Mouse (Mus musculus) neural tube, embryonic 14.5 days (tissue): ENCODE results near the gene Dnah3. TPM values are rescaled to one million over a fixed set of nuclear protein-coding genes. Genes with fewer than 3 reads are reported as not detected.

Experiments
- ATAC-seq: fragments of 200-750 bp; cut with Nextera tagmentation; 2 replicates; pipeline ENCODE4 v1.8.0; 2017; ENCODE audit warnings: low read depth, mild to moderate bottlenecking, moderate TSS enrichment, moderate library complexity
- H3K27ac ChIP-seq: fragments of 300-500 bp; sonication (generic); 2 replicates; pipeline ENCODE4 v1.5.1; 2014; ENCODE audit warnings: low read depth, mild to moderate bottlenecking, control low read depth, low read length, moderate library complexity, mixed read lengths
- H3K27me3 ChIP-seq: fragments of 300-500 bp; sonication (generic); 2 replicates; pipeline ENCODE4 v1.6.1; 2014; ENCODE audit warnings: low read length; ENCODE audit not compliant: control insufficient read depth, insufficient read depth
- H3K36me3 ChIP-seq: fragments of 300-500 bp; sonication (generic); 2 replicates; pipeline ENCODE4 v1.6.1; 2014; ENCODE audit warnings: low read length, mixed read lengths; ENCODE audit not compliant: control insufficient read depth, insufficient read depth
- H3K4me1 ChIP-seq: fragments of 300-500 bp; sonication (generic); 2 replicates; pipeline ENCODE4 v1.6.1; 2014; ENCODE audit warnings: low read length; ENCODE audit not compliant: control insufficient read depth, insufficient read depth
- H3K4me2 ChIP-seq: fragments of 300-500 bp; sonication (generic); 2 replicates; pipeline ENCODE4 v1.6.1; 2014; ENCODE audit warnings: mild to moderate bottlenecking, low read depth, low read length, control low read depth
- H3K4me3 ChIP-seq: fragments of 300-500 bp; sonication (generic); 2 replicates; pipeline ENCODE4 v1.5.1; 2014; ENCODE audit warnings: low read depth, low read length, control low read depth, mixed read lengths
- H3K9ac ChIP-seq: fragments of 300-500 bp; sonication (generic); replicated peaks from 2 replicates; pipeline ENCODE4 v1.6.1; 2014; ENCODE audit warnings: low read depth, mild to moderate bottlenecking, control low read depth, low read length, mixed read lengths
- H3K9me3 ChIP-seq: fragments of 300-500 bp; sonication (generic); 2 replicates; pipeline ENCODE4 v1.6.1; 2016; ENCODE audit warnings: low read length; ENCODE audit not compliant: control insufficient read depth
- WGBS: fragments of 180-500 bp; shearing (Covaris S2); extraction: QIAGEN DNeasy Blood & Tissue Kit; methylation state at CpG from one replicate; pipeline ENCODE4 v1.1.7; 2014; 5-methylcytosine and 5-hydroxymethylcytosine counted together
- polyA plus RNA-seq: library from polyadenylated mRNA; unstranded; fragments of >200 nt; fragmentation: Nextera tagmentation; extraction: Ambion mirVana; gene quantifications from 2 replicates; pipeline ENCODE4 v1.2.1, GENCODE M21; 2014

The Dnah3 gene
- polyA plus RNA-seq, 1 experiment from 2014 or later, result not detected

DNA sequence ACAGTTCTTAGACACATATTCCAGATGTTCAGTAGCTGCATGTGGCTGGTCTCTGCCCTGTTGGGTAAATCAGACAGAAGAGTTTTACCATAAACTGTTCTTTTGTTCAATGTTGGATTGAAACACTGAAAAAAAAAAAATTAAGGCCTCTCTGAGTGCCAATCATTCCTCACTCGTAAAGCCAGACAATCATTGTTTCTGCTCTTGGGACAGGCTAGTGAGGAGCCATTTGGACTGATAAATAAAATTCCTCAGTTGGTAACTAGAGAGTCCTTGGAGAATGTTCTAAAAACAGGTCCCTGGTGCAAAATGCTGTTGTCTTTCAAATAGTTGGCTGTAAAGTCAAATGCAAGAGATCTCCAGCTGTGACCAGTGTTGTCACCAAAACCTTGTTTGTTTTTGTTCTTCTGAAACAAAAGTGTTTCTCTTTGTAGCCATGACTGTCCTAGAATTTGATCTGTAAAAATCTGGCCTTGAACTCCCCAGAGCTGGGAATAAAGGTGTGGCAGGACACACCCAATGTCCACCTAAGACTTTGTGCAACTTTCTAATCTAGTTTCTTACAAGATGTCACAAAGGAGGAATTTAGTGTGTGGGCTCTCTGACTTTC is 196.7 kb downstream of the Dnah3 start:
- 49% methylated on average over 1 of the region's 1 CpGs for WGBS
- Histone ChIP-seq H3K9ac (no peak overlapping the region), H3K4me3 (no peak overlapping the region), H3K36me3 (no peaks in the 10 kb centered on the region), H3K4me1 (peaks cover 14% of the 10 kb centered on the region), H3K4me2 (no peak overlapping the region), H3K9me3 (no peaks in the 10 kb centered on the region), H3K27ac (no peak overlapping the region), H3K27me3 (0 out of 2 replicates have a peak, but pooled peaks cover 3% of the 10 kb centered on the region)
- no peak for ATAC-seq

DNA sequence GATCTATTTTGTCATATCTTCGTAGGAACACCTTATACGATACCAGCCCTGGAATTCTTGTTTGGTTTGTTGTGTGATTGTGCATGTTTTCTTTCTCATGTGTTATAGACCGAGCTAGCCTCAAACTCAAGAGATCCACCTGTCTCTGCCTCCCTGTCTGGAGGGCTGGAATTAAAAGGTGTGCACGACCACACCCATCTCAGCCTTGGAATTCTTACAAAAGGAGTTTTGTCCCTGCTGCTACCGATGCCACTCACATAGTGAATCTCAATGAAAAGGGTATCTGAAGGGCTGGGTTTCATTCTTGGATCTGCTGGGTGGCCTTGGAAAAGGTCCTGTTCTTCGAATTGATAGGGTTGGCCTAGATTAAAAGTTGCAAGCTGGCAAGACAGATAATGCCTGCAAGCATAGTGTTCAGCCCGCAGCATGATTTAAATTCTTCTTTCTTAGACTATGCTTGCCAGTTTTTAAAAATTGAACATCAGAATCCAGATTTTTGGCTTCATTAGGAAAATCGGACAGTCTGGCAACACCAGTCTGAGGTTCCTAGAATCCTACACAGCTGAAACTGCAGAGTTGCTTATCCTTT is 197.5 kb downstream of the Dnah3 start:
- Histone ChIP-seq H3K9ac (no peak overlapping the region), H3K9me3 (no peaks in the 10 kb centered on the region), H3K36me3 (no peaks in the 10 kb centered on the region), H3K27ac (no peak overlapping the region), H3K4me1 (peaks cover 14% of the 10 kb centered on the region), H3K4me2 (no peak overlapping the region), H3K27me3 (0 out of 2 replicates have a peak, but pooled peaks cover 3% of the 10 kb centered on the region), H3K4me3 (no peak overlapping the region)
- no peak for ATAC-seq
- 93% methylated on average over 8 of the region's 8 CpGs for WGBS

DNA sequence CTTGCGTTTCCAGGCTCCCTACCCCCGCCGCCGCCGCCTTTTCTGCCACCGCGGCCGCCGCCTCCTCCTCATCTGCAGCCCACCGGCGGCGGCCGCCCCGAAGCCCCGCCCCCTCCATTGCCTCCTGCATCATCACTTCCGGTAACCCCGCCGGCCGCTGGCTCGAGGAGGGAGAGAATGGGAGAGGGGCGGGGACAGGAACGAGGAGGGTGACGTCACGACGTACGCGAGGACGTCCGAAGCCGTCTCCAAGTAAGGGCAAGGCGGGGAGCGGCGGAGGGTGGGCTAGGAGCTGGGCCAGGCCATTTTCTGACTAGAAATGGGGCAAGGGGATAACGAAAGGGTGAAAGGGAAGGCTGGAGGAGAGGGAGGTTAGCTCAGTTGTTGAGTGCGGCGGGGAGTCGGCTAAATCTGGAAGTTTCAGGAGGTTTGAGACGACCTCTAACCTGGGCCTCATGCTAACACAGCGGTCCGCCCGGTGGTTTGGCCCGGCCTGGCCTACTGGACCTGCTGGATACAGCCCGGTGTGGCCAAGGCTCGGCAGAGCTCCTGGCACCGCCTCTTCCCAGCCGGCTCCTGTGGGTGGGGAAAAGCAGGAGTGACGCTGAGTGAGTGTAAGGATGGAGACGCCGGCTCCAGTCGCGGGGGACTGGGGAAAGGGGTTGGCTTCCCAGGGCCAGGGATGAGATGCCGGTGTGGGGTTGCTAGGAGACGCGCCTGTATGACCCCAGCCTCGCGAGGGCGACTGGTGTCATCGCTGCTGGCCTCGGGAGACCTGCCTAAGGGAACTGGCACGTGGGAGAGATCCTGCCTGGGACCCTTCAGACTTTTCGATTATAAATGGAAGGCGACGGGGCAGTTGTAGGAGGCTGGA is 199.2 kb downstream of the Dnah3 start, which contains the start of the genes Lyrm1 and Dcun1d3:
Gene Lyrm1, plus strand, starts transcription at position 223 of the 874 bp plus-strand sequence.
Gene Dcun1d3, minus strand, starts transcription at position 660 of the 874 bp plus-strand sequence.
- H3K9me3 ChIP-seq, result no peaks in the 10 kb centered on the region
- H3K36me3 ChIP-seq, result no peaks in the 10 kb centered on the region
- H3K4me3 ChIP-seq, result peak within 1 kb of the TSS; percentile 64
- peaks cover 17% of the 10 kb centered on the region for H3K4me1 ChIP-seq
- under 1% methylated on average over 63 of the region's 63 CpGs for WGBS
- 0 out of 2 replicates have a peak, but pooled peaks cover 3% of the 10 kb centered on the region for H3K27me3 ChIP-seq
- ATAC-seq, result peak; percentile 98
- peak within 1 kb of the TSS; percentile 98 for H3K27ac ChIP-seq
- H3K4me2 ChIP-seq, result peak within 1 kb of the TSS; percentile 80
- peak within 1 kb of the TSS; percentile 84 for H3K9ac ChIP-seq

DNA sequence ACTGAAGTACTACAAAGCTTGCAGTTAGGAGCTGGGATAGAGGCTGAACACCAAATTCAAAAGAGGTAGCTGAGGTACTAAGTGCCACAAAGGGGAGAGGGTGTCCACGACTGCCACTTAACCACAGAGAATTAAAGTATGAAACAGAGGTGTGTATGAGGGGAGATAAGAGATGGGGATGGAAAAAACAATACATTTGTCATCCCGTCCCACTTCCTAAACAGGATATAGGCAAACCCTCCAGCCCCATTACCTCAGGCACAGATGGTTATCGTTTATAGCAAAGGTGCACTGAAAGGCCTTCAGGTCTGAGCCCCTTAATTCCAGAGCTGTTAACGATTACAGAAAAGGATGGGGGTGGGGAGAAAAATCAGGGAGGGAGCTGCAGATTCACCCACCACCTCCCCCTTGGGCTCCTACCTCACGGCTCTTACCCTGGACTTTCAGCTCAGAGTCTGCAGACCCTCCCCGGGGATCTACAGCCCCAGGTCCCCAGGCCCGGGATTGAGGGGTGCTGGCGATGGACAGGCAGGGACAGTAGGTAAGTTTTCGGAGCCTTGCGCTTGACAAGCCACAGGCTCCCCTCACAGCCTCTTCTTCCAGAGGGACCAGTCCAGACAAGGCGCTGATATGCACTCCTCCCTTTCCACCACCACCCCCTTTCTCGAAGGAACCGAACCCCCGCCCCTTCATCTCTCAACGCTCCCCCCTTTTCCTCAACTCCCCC is 200.1 kb downstream of the Dnah3 start:
- Histone ChIP-seq H3K4me3 (peak overlapping the region; percentile 64), H3K36me3 (no peaks in the 10 kb centered on the region), H3K27me3 (0 out of 2 replicates have a peak, but pooled peaks cover 3% of the 10 kb centered on the region), H3K9me3 (no peaks in the 10 kb centered on the region), H3K4me2 (peak overlapping the region; percentile 80), H3K4me1 (peaks cover 17% of the 10 kb centered on the region), H3K9ac (peak overlapping the region; percentile 84), H3K27ac (peak overlapping the region; percentile 98)
- 3% methylated on average over 15 of the region's 15 CpGs for WGBS
- peak; percentile 60 for ATAC-seq

DNA sequence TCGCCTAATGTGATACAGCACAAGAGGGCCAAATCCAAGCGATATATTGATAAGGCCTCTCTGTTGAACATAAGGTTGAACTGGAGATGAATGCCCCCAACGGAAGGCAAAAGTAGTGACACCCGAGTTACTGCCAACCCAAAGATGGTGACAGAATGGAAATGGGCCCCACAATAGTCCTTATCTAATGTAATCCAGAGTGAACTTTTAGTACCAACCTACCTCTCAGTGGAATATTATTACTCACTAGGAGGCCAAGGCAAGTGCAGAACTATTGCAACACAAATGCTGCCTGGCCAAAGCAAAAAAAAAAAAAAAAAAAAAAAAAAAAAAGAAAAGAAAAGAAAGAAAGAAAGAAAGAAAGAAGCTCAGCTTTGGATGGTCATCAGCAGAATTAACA is 202.3 kb downstream of the Dnah3 start:
- ATAC-seq, result no peak
- H3K4me1 ChIP-seq, result peaks cover 17% of the 10 kb centered on the region
- no peaks in the 10 kb centered on the region for H3K36me3 ChIP-seq
- H3K9ac ChIP-seq, result no peak overlapping the region
- WGBS, result 97% methylated on average over 4 of the region's 4 CpGs
- no peak overlapping the region for H3K4me2 ChIP-seq
- no peak overlapping the region for H3K27ac ChIP-seq
- H3K27me3 ChIP-seq, result 0 out of 2 replicates have a peak, but pooled peaks cover 3% of the 10 kb centered on the region
- no peak overlapping the region for H3K4me3 ChIP-seq
- H3K9me3 ChIP-seq, result no peaks in the 10 kb centered on the region

DNA sequence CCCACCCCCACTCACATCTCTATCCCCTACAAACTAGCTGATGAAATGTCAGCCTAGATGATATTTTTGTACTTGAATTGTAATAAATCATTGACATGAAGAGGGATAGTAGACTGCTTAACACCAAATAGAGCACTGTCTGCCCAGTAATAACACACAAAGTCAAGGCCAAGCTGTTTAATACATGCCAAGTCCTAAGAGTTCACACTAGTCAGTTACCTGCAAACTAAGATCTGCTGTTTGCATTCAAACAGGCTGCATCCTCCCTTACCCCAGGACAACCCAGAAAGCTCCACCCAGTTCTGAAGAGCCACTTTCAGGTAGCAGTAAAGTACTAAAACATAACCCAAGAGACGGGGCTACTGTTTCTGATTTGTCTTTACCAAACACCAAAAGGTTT is 202.9 kb downstream of the Dnah3 start:
- Histone ChIP-seq H3K9me3 (no peaks in the 10 kb centered on the region), H3K4me2 (no peak overlapping the region), H3K36me3 (no peaks in the 10 kb centered on the region), H3K27me3 (0 out of 2 replicates have a peak, but pooled peaks cover 3% of the 10 kb centered on the region), H3K4me1 (peaks cover 14% of the 10 kb centered on the region), H3K4me3 (no peak overlapping the region), H3K27ac (no peak overlapping the region), H3K9ac (no peak overlapping the region)
- no peak for ATAC-seq
- WGBS, result 100% methylated on average over 1 of the region's 1 CpGs

DNA sequence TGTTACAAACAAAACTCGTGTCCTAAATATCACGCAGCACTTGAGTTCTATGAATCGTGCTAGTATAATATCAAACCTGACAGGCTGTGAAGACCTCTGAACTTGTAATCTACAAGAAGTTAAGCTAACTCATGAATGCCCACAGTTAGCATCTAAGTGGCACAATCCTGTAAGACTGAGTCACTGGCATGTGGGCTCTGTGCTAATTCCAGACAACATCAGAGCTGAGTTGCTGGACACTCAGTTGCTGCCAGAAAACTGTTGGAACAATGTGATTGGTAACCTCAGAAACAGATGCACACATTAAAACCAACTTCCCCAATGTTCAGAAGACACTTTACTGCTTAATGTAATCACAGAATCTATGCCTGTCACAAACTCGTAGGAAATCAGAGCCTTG is 207.2 kb downstream of the Dnah3 start:
- no peak overlapping the region for H3K4me3 ChIP-seq
- no peak overlapping the region for H3K9ac ChIP-seq
- H3K36me3 ChIP-seq, result no peaks in the 10 kb centered on the region
- no peak overlapping the region for H3K4me2 ChIP-seq
- H3K27me3 ChIP-seq, result no peaks in the 10 kb centered on the region
- 94% methylated on average over 4 of the region's 4 CpGs for WGBS
- no peak for ATAC-seq
- H3K4me1 ChIP-seq, result 0 out of 2 replicates have a peak, but pooled peaks cover 3% of the 10 kb centered on the region
- H3K27ac ChIP-seq, result no peak overlapping the region
- H3K9me3 ChIP-seq, result no peaks in the 10 kb centered on the region

DNA sequence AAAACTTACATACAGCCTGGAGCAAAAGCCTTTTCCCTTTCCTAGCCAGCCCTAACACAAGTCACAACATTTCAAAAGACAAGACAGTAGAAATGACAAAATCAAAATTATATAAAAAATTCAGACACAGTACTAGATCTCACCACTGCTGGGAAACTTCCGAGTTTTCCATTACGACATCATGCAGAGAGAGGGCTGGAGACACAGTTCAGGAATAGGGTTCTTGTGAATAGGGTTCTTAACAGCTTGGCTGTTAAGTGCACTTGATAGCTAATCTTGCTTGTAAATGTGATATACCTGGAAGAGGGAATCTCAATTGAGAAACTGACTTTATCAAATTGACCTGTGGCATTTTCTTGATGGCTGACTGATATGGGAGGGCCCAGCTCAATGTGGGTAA is 213.9 kb downstream of the Dnah3 start:
- no peak overlapping the region for H3K4me2 ChIP-seq
- H3K36me3 ChIP-seq, result no peaks in the 10 kb centered on the region
- no peak overlapping the region for H3K9ac ChIP-seq
- no peaks in the 10 kb centered on the region for H3K4me1 ChIP-seq
- WGBS, result 95% methylated on average over 2 of the region's 2 CpGs
- no peaks in the 10 kb centered on the region for H3K27me3 ChIP-seq
- no peaks in the 10 kb centered on the region for H3K9me3 ChIP-seq
- H3K27ac ChIP-seq, result no peak overlapping the region
- no peak for ATAC-seq
- no peak overlapping the region for H3K4me3 ChIP-seq
